Mouse (Mus musculus): ENCODE data around the gene Ccdc88a. TPM values are rescaled to one million over a fixed set of nuclear protein-coding genes. Genes with fewer than 3 reads are reported as not detected.
A peak's percentile ranks its signal among the peaks of the same experiment; 100 is the strongest.

Gene Ccdc88a
- 40.3 and 45.3 TPM in 2 replicates for polyA plus RNA-seq (2014; fragmentation: Nextera tagmentation; extraction: Ambion mirVana)

- Histone ChIP-seq H3K9ac (ENCODE audit: low read length) (peak within 1 kb of the TSS; percentile 93), H3K27ac (ENCODE audit: low read depth, low read length) (peak within 1 kb of the TSS; percentile 97), H3K4me1 (ENCODE audit: control insufficient read depth, insufficient read depth, low read length) (0 out of 2 replicates have a peak, but pooled peaks cover 4% of the 10 kb centered on the region), H3K9me3 (ENCODE audit: control insufficient read depth, low read length) (no peaks in the 10 kb centered on the region), H3K4me3 (ENCODE audit: low read depth, low read length) (peak within 1 kb of the TSS; percentile 96), H3K27me3 (ENCODE audit: control insufficient read depth, insufficient read depth, low read length) (no peaks in the 10 kb centered on the region), H3K4me2 (ENCODE audit: low read depth) (peak within 1 kb of the TSS; percentile 59), H3K36me3 (ENCODE audit: control insufficient read depth, insufficient read depth, low read length) (no peaks in the 10 kb centered on the region)
- DNase-seq (ENCODE audit: low spot score) (peak; percentile 99), ATAC-seq (ENCODE audit: insufficient read depth, low FRiP score, low TSS enrichment) (peak; percentile 94)
- WGBS = under 1% methylated on average over 93 of the region's 107 CpGs
Measured at GRCm38 (mm10) chr11:29373396-29374273, at the start of gene Ccdc88a. Gene Ccdc88a, plus strand, starts transcription at chr11:29373658.

- no peaks in the 10 kb centered on the region for H3K4me1 ChIP-seq (ENCODE audit: control insufficient read depth, insufficient read depth, low read length)
- H3K9ac ChIP-seq (ENCODE audit: low read length) = no peak overlapping the region
- no peaks in the 10 kb centered on the region for H3K27me3 ChIP-seq (ENCODE audit: control insufficient read depth, insufficient read depth, low read length)
- no peaks in the 10 kb centered on the region for H3K9me3 ChIP-seq (ENCODE audit: control insufficient read depth, low read length)
- H3K36me3 ChIP-seq (ENCODE audit: control insufficient read depth, insufficient read depth, low read length) = no peaks in the 10 kb centered on the region
- DNase-seq (ENCODE audit: low spot score) = no peak
- H3K27ac ChIP-seq (ENCODE audit: low read depth, low read length) = no peak overlapping the region
- no peak overlapping the region for H3K4me3 ChIP-seq (ENCODE audit: low read depth, low read length)
- no peak for ATAC-seq (ENCODE audit: insufficient read depth, low FRiP score, low TSS enrichment)
- H3K4me2 ChIP-seq (ENCODE audit: low read depth) = no peak overlapping the region
- 76% methylated on average over 2 of the region's 2 CpGs for WGBS
Measured at GRCm38 (mm10) chr11:29335505-29335904, 38.0 kb upstream of the Ccdc88a start.

- no peak overlapping the region for H3K27ac ChIP-seq (ENCODE audit: low read depth, low read length)
- DNase-seq (ENCODE audit: low spot score) (no peak), ATAC-seq (ENCODE audit: insufficient read depth, low FRiP score, low TSS enrichment) (no peak)
- H3K27me3 ChIP-seq (ENCODE audit: control insufficient read depth, insufficient read depth, low read length) = no peaks in the 10 kb centered on the region
- no peak overlapping the region for H3K4me3 ChIP-seq (ENCODE audit: low read depth, low read length)
- no peak overlapping the region for H3K9ac ChIP-seq (ENCODE audit: low read length)
- H3K4me2 ChIP-seq (ENCODE audit: low read depth) = no peak overlapping the region
- no peaks in the 10 kb centered on the region for H3K9me3 ChIP-seq (ENCODE audit: control insufficient read depth, low read length)
- WGBS = 86% methylated on average over 2 of the region's 2 CpGs
- no peaks in the 10 kb centered on the region for H3K36me3 ChIP-seq (ENCODE audit: control insufficient read depth, insufficient read depth, low read length)
- H3K4me1 ChIP-seq (ENCODE audit: control insufficient read depth, insufficient read depth, low read length) = no peaks in the 10 kb centered on the region
Measured at GRCm38 (mm10) chr11:29341259-29341658, 32.2 kb upstream of the Ccdc88a start.

DNA sequence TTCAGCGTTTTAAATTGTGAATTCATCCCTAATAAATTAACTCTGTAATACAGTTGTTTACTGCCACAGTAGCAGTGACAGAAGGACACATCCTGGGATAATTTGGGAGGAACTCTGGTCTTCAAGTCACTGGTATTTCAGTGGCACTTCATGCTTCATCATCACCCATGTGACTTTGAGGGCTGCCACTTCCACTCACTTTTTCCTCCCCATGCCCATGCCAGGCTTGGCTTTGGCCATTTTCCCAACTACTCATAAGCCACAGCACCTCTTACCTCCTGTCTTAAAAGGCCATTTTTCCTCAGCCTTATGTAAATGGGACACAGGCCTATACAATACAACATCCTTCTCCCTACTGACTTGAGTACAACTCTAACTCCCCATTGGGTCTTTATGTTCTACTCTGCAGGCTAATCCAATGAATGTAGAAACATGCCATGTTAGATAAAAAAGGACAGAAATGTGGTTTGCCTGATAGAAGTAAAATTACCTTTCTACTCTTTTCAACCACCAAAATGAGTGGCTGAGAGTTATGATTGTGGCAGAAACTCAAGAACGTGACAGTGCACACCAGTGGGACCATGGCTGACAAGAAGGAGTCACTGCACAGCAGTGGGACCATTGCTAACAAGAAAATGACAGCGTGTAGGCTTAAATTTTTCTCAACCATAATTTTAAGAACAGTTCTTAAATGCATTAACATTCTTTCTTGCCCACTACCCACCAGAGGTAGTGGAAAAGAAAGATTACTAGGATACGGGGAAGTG is 28.4 kb upstream of the Ccdc88a start:
- Histone ChIP-seq H3K4me2 (ENCODE audit: low read depth) (no peak overlapping the region), H3K9ac (ENCODE audit: low read length) (no peak overlapping the region), H3K4me1 (ENCODE audit: control insufficient read depth, insufficient read depth, low read length) (no peaks in the 10 kb centered on the region), H3K27me3 (ENCODE audit: control insufficient read depth, insufficient read depth, low read length) (no peaks in the 10 kb centered on the region), H3K4me3 (ENCODE audit: low read depth, low read length) (no peak overlapping the region), H3K36me3 (ENCODE audit: control insufficient read depth, insufficient read depth, low read length) (no peaks in the 10 kb centered on the region), H3K27ac (ENCODE audit: low read depth, low read length) (no peak overlapping the region), H3K9me3 (ENCODE audit: control insufficient read depth, low read length) (no peaks in the 10 kb centered on the region)
- WGBS = 78% methylated on average over 4 of the region's 4 CpGs
- ATAC-seq (ENCODE audit: insufficient read depth, low FRiP score, low TSS enrichment) = no peak
- DNase-seq (ENCODE audit: low spot score) = no peak

GRCm38 (mm10) chr11:29345673-29346286 is 27.7 kb upstream of the Ccdc88a start:
- no peaks in the 10 kb centered on the region for H3K27me3 ChIP-seq (ENCODE audit: control insufficient read depth, insufficient read depth, low read length)
- DNase-seq (ENCODE audit: low spot score) (no peak), ATAC-seq (ENCODE audit: insufficient read depth, low FRiP score, low TSS enrichment) (no peak)
- H3K4me2 ChIP-seq (ENCODE audit: low read depth) = no peak overlapping the region
- no peaks in the 10 kb centered on the region for H3K36me3 ChIP-seq (ENCODE audit: control insufficient read depth, insufficient read depth, low read length)
- no peaks in the 10 kb centered on the region for H3K9me3 ChIP-seq (ENCODE audit: control insufficient read depth, low read length)
- whole genome bisulfite sequencing = 77% methylated on average over 4 of the region's 4 CpGs
- H3K4me1 ChIP-seq (ENCODE audit: control insufficient read depth, insufficient read depth, low read length) = no peaks in the 10 kb centered on the region
- H3K27ac ChIP-seq (ENCODE audit: low read depth, low read length) = no peak overlapping the region
- no peak overlapping the region for H3K9ac ChIP-seq (ENCODE audit: low read length)
- no peak overlapping the region for H3K4me3 ChIP-seq (ENCODE audit: low read depth, low read length)

- Histone ChIP-seq H3K27me3 (ENCODE audit: control insufficient read depth, insufficient read depth, low read length) (no peaks in the 10 kb centered on the region), H3K9ac (ENCODE audit: low read length) (no peak overlapping the region), H3K4me1 (ENCODE audit: control insufficient read depth, insufficient read depth, low read length) (no peaks in the 10 kb centered on the region), H3K4me3 (ENCODE audit: low read depth, low read length) (no peak overlapping the region), H3K27ac (ENCODE audit: low read depth, low read length) (no peak overlapping the region), H3K4me2 (ENCODE audit: low read depth) (no peak overlapping the region), H3K9me3 (ENCODE audit: control insufficient read depth, low read length) (no peaks in the 10 kb centered on the region), H3K36me3 (ENCODE audit: control insufficient read depth, insufficient read depth, low read length) (no peaks in the 10 kb centered on the region)
- DNase-seq (ENCODE audit: low spot score) (no peak), ATAC-seq (ENCODE audit: insufficient read depth, low FRiP score, low TSS enrichment) (no peak)
- WGBS = 94% methylated on average over 2 of the region's 2 CpGs
Measured at GRCm38 (mm10) chr11:29350891-29351290, 22.6 kb upstream of the Ccdc88a start.

GRCm38 (mm10) chr11:29352214-29352613 is 21.2 kb upstream of the Ccdc88a start:
- Histone ChIP-seq H3K4me3 (ENCODE audit: low read depth, low read length) (no peak overlapping the region), H3K36me3 (ENCODE audit: control insufficient read depth, insufficient read depth, low read length) (no peaks in the 10 kb centered on the region), H3K9ac (ENCODE audit: low read length) (no peak overlapping the region), H3K27me3 (ENCODE audit: control insufficient read depth, insufficient read depth, low read length) (no peaks in the 10 kb centered on the region), H3K9me3 (ENCODE audit: control insufficient read depth, low read length) (no peaks in the 10 kb centered on the region), H3K4me1 (ENCODE audit: control insufficient read depth, insufficient read depth, low read length) (no peaks in the 10 kb centered on the region), H3K4me2 (ENCODE audit: low read depth) (no peak overlapping the region), H3K27ac (ENCODE audit: low read depth, low read length) (no peak overlapping the region)
- ATAC-seq (ENCODE audit: insufficient read depth, low FRiP score, low TSS enrichment) = no peak
- no peak for DNase-seq (ENCODE audit: low spot score)
- WGBS = 83% methylated on average over 1 of the region's 1 CpGs

DNA sequence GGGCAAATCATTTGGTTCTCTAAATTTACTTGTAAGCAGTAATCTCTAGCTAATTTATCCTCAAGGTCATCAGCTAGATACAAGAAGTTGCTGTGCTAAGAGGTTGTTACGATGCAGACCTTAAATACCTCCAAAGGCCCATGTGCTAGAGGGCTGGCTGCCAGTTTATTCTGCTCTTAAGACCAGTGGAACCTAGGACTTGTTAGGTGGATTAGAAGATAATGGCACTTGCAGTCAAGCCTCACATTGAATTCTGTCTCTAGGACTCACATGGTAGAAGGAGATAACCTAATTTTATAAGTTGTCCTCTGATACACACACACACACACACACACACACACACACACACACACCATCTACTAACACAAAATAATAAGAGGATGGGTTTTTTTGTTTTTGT is 5.3 kb upstream of the Ccdc88a start:
- 91% methylated on average over 1 of the region's 1 CpGs for WGBS
- Histone ChIP-seq H3K36me3 (ENCODE audit: control insufficient read depth, insufficient read depth, low read length) (no peaks in the 10 kb centered on the region), H3K9ac (ENCODE audit: low read length) (no peak overlapping the region), H3K4me2 (ENCODE audit: low read depth) (no peak overlapping the region), H3K4me1 (ENCODE audit: control insufficient read depth, insufficient read depth, low read length) (no peaks in the 10 kb centered on the region), H3K4me3 (ENCODE audit: low read depth, low read length) (no peak overlapping the region), H3K27me3 (ENCODE audit: control insufficient read depth, insufficient read depth, low read length) (no peaks in the 10 kb centered on the region), H3K9me3 (ENCODE audit: control insufficient read depth, low read length) (no peaks in the 10 kb centered on the region), H3K27ac (ENCODE audit: low read depth, low read length) (no peak overlapping the region)
- ATAC-seq (ENCODE audit: insufficient read depth, low FRiP score, low TSS enrichment) = no peak
- no peak for DNase-seq (ENCODE audit: low spot score)

All from neural tube, embryonic 11.5 days (tissue).